Mouse (Mus musculus): ENCODE measurements at regions not wholly inside any gene's neighbourhood (a gene's known extent, or its start where the extent isn't known, plus 50 kb on each side); places are given as distances from the start of the nearest gene placed in this dataset.
"Not testable (repeated sequence)": the region's sequence is repeated elsewhere in the genome, so short reads cannot be mapped to it uniquely, and the experiment has no call there.

- no peak for DNase-seq (ENCODE audit: low spot score)
- H3K4me1 ChIP-seq (replicated peaks; ENCODE audit: control insufficient read depth, insufficient read depth, low read length): no peaks in the 10 kb centered on the region
- no peaks in the 10 kb centered on the region for H3K27me3 ChIP-seq (replicated peaks; ENCODE audit: control insufficient read depth, insufficient read depth, low read length)
- no peaks in the 10 kb centered on the region for H3K36me3 ChIP-seq (ENCODE audit: control insufficient read depth, insufficient read depth, low read length)
- H3K4me2 ChIP-seq (ENCODE audit: low read length): no peak overlapping the region
- ATAC-seq (replicated peaks; ENCODE audit: low FRiP score, low TSS enrichment, low read depth): no peak
- H3K9me3 ChIP-seq (ENCODE audit: control insufficient read depth, low read length): no peaks in the 10 kb centered on the region
- no peak overlapping the region for H3K4me3 ChIP-seq (ENCODE audit: low read depth, low read length)
- H3K9ac ChIP-seq (ENCODE audit: low read length): no peak overlapping the region
- H3K27ac ChIP-seq (ENCODE audit: low read depth): no peak overlapping the region
- 59% methylated on average over 2 of the region's 2 CpGs for WGBS
These were observed 140.8 kb downstream of the Fam174a start for GRCm38 (mm10) chr1:95454246-95454645.

DNA sequence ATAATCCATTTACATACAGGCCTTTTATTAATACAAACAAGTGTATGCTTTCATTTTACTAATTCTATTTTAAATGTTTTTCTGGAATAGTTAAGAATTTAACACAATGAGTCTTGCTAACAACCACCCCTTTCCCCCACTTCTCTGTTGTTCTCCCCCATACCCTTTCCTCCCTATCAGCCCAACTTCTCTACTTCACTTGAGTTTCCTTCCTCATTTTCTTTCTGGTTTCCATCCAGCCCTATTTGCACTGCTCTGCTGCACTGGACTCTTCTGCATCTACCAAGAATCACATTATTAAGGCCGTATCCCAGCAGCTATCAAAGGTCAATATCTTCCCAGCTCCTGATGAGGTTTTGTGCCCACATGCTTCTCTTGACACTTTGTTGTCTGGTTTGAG lies 145.9 kb downstream of the Fam174a start:
- no peak overlapping the region for H3K4me3 ChIP-seq (ENCODE audit: low read depth, low read length)
- ATAC-seq (replicated peaks; ENCODE audit: low FRiP score, low TSS enrichment, low read depth) (no peak), DNase-seq (ENCODE audit: low spot score) (no peak)
- H3K27me3 ChIP-seq (replicated peaks; ENCODE audit: control insufficient read depth, insufficient read depth, low read length): no peaks in the 10 kb centered on the region
- H3K4me2 ChIP-seq (ENCODE audit: low read length): no peak overlapping the region
- no peaks in the 10 kb centered on the region for H3K4me1 ChIP-seq (replicated peaks; ENCODE audit: control insufficient read depth, insufficient read depth, low read length)
- 81% methylated on average over 1 of the region's 1 CpGs for WGBS
- H3K9me3 ChIP-seq (ENCODE audit: control insufficient read depth, low read length): no peaks in the 10 kb centered on the region
- H3K9ac ChIP-seq (ENCODE audit: low read length): no peak overlapping the region
- H3K36me3 ChIP-seq (ENCODE audit: control insufficient read depth, insufficient read depth, low read length): no peaks in the 10 kb centered on the region
- no peak overlapping the region for H3K27ac ChIP-seq (ENCODE audit: low read depth)

GRCm38 (mm10) chr1:95468095-95468494 lies 154.7 kb downstream of the Fam174a start:
- no peaks in the 10 kb centered on the region for H3K4me1 ChIP-seq (replicated peaks; ENCODE audit: control insufficient read depth, insufficient read depth, low read length)
- no peak overlapping the region for H3K4me2 ChIP-seq (ENCODE audit: low read length)
- no peaks in the 10 kb centered on the region for H3K27me3 ChIP-seq (replicated peaks; ENCODE audit: control insufficient read depth, insufficient read depth, low read length)
- H3K9me3 ChIP-seq (ENCODE audit: control insufficient read depth, low read length): no peaks in the 10 kb centered on the region
- no peak for ATAC-seq (replicated peaks; ENCODE audit: low FRiP score, low TSS enrichment, low read depth)
- no peak overlapping the region for H3K9ac ChIP-seq (ENCODE audit: low read length)
- no peak overlapping the region for H3K4me3 ChIP-seq (ENCODE audit: low read depth, low read length)
- no peak for DNase-seq (ENCODE audit: low spot score)
- H3K27ac ChIP-seq (ENCODE audit: low read depth): no peak overlapping the region
- 51% methylated on average over 2 of the region's 2 CpGs for WGBS
- H3K36me3 ChIP-seq (ENCODE audit: control insufficient read depth, insufficient read depth, low read length): no peaks in the 10 kb centered on the region

DNA sequence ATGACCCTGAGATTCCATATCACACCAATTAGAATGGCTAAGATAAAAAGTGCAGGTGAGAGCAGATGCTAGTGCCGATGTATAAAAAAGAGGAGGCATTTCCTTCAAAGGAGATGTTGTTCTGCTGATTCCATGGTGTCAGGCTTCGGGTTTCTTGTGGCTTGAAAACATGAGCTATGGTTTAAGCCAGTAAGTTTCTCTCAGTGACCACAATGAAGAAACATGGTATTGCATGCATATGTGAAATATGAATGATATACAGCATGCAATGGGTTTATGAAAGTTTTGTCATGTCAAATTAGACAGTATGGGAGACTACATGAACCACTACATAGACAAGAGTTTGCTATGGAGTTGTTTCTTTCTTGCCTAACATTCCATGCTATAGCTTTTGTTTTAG lies 155.3 kb downstream of the Fam174a start:
- ATAC-seq (replicated peaks; ENCODE audit: low FRiP score, low TSS enrichment, low read depth): no peak
- WGBS: 75% methylated on average over 2 of the region's 2 CpGs

DNA sequence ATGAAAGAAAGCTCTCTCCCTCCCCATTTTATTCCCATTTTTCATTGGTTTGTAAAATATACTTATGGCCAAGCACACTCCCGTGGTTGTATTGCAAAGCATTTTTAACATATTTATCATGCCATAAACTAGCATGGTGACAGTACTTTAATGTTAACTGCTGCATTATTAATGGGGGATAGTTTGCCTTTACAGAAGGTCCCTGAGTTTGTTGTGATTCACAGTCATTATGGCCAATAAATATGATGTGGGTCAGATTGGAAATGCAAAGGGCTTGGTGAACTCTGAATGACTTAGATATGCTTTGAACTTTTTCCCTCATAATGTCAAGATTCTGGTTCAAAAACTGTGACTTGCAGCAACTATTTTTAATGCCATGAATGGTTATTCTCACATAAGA lies 157.1 kb downstream of the Fam174a start:
- H3K9me3 ChIP-seq (ENCODE audit: control insufficient read depth, low read length): no peaks in the 10 kb centered on the region
- no peaks in the 10 kb centered on the region for H3K27me3 ChIP-seq (replicated peaks; ENCODE audit: control insufficient read depth, insufficient read depth, low read length)
- DNase-seq (ENCODE audit: low spot score) (no peak), ATAC-seq (replicated peaks; ENCODE audit: low FRiP score, low TSS enrichment, low read depth) (no peak)
- H3K4me1 ChIP-seq (replicated peaks; ENCODE audit: control insufficient read depth, insufficient read depth, low read length): no peaks in the 10 kb centered on the region
- no peak overlapping the region for H3K4me3 ChIP-seq (ENCODE audit: low read depth, low read length)
- 50% methylated on average over 1 of the region's 1 CpGs for WGBS
- no peak overlapping the region for H3K9ac ChIP-seq (ENCODE audit: low read length)
- no peaks in the 10 kb centered on the region for H3K36me3 ChIP-seq (ENCODE audit: control insufficient read depth, insufficient read depth, low read length)
- no peak overlapping the region for H3K4me2 ChIP-seq (ENCODE audit: low read length)
- H3K27ac ChIP-seq (ENCODE audit: low read depth): no peak overlapping the region

More for the DNA sequence above, 155.3 kb downstream of the Fam174a start:
- DNase-seq (ENCODE audit: low spot score): no peak
- Histone ChIP-seq H3K27ac (ENCODE audit: low read depth) (no peak overlapping the region), H3K36me3 (ENCODE audit: control insufficient read depth, insufficient read depth, low read length) (no peaks in the 10 kb centered on the region), H3K9me3 (ENCODE audit: control insufficient read depth, low read length) (no peaks in the 10 kb centered on the region), H3K4me1 (replicated peaks; ENCODE audit: control insufficient read depth, insufficient read depth, low read length) (no peaks in the 10 kb centered on the region), H3K4me3 (ENCODE audit: low read depth, low read length) (no peak overlapping the region), H3K27me3 (replicated peaks; ENCODE audit: control insufficient read depth, insufficient read depth, low read length) (no peaks in the 10 kb centered on the region), H3K9ac (ENCODE audit: low read length) (no peak overlapping the region), H3K4me2 (ENCODE audit: low read length) (no peak overlapping the region)

GRCm38 (mm10) chr1:95493004-95493403 lies 174.4 kb downstream of the St8sia4 start:
- no peak overlapping the region for H3K9ac ChIP-seq (ENCODE audit: low read length)
- no peaks in the 10 kb centered on the region for H3K27me3 ChIP-seq (replicated peaks; ENCODE audit: control insufficient read depth, insufficient read depth, low read length)
- no peaks in the 10 kb centered on the region for H3K4me1 ChIP-seq (replicated peaks; ENCODE audit: control insufficient read depth, insufficient read depth, low read length)
- H3K27ac ChIP-seq (ENCODE audit: low read depth): no peak overlapping the region
- ATAC-seq (replicated peaks; ENCODE audit: low FRiP score, low TSS enrichment, low read depth) (no peak), DNase-seq (ENCODE audit: low spot score) (no peak)
- no peak overlapping the region for H3K4me2 ChIP-seq (ENCODE audit: low read length)
- H3K4me3 ChIP-seq (ENCODE audit: low read depth, low read length): no peak overlapping the region
- no peaks in the 10 kb centered on the region for H3K36me3 ChIP-seq (ENCODE audit: control insufficient read depth, insufficient read depth, low read length)
- no peaks in the 10 kb centered on the region for H3K9me3 ChIP-seq (ENCODE audit: control insufficient read depth, low read length)

DNA sequence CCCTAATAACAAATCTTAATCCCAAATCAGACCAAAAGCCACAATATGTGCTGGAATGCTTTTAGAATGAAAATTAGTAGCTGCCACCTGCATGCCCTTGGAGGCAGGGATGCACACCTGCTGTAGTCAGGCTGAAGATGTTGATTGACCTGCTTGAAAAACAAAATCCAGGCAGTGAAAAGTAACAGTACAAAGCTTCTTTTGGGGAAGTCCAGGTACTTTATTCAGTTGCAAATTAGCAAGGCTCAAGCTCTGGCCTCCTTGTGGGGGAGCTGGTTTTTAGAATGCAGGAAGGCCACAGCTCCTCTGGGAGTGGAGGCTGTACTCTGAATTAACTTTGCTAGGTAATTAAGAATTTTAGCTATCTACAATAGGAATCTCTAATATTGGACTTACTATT lies 166.7 kb downstream of the St8sia4 start:
- not testable (repeated sequence) for ATAC-seq (replicated peaks; ENCODE audit: low FRiP score, low TSS enrichment, low read depth); H3K4me3 ChIP-seq (ENCODE audit: low read depth, low read length); H3K4me2 ChIP-seq (ENCODE audit: low read length); H3K36me3 ChIP-seq (ENCODE audit: control insufficient read depth, insufficient read depth, low read length); H3K9ac ChIP-seq (ENCODE audit: low read length); DNase-seq (ENCODE audit: low spot score); H3K27ac ChIP-seq (ENCODE audit: low read depth); H3K27me3 ChIP-seq (replicated peaks; ENCODE audit: control insufficient read depth, insufficient read depth, low read length); H3K4me1 ChIP-seq (replicated peaks; ENCODE audit: control insufficient read depth, insufficient read depth, low read length); H3K9me3 ChIP-seq (ENCODE audit: control insufficient read depth, low read length)

DNA sequence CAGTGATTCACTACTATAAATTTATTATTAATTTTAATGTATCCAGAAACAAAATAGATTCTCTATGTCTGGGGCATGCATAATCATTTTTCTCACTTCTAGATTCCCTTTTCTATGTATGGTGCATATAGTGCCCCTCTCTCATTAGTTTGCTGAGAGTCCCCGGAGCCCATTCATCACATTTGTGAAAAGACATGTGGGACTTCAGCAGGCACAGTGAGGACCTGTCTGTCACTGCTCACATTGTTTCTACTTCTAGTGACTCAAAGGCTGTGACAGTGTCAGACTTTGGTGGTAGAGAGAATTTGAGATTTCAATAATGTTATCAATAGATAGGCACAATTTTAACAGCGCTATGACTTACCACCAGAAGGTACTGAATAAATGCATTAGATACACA lies 158.7 kb downstream of the St8sia4 start:
- no peaks in the 10 kb centered on the region for H3K9me3 ChIP-seq (ENCODE audit: control insufficient read depth, low read length)
- no peaks in the 10 kb centered on the region for H3K27me3 ChIP-seq (replicated peaks; ENCODE audit: control insufficient read depth, insufficient read depth, low read length)
- DNase-seq (ENCODE audit: low spot score) (no peak), ATAC-seq (replicated peaks; ENCODE audit: low FRiP score, low TSS enrichment, low read depth) (no peak)
- H3K9ac ChIP-seq (ENCODE audit: low read length): no peak overlapping the region
- H3K36me3 ChIP-seq (ENCODE audit: control insufficient read depth, insufficient read depth, low read length): no peaks in the 10 kb centered on the region
- no peak overlapping the region for H3K27ac ChIP-seq (ENCODE audit: low read depth)
- H3K4me2 ChIP-seq (ENCODE audit: low read length): no peak overlapping the region
- no peak overlapping the region for H3K4me3 ChIP-seq (ENCODE audit: low read depth, low read length)
- 89% methylated on average over 2 of the region's 2 CpGs for WGBS
- H3K4me1 ChIP-seq (replicated peaks; ENCODE audit: control insufficient read depth, insufficient read depth, low read length): no peaks in the 10 kb centered on the region

- Histone ChIP-seq H3K27me3 (replicated peaks; ENCODE audit: control insufficient read depth, insufficient read depth, low read length) (no peaks in the 10 kb centered on the region), H3K27ac (ENCODE audit: low read depth) (no peak overlapping the region), H3K36me3 (ENCODE audit: control insufficient read depth, insufficient read depth, low read length) (no peaks in the 10 kb centered on the region), H3K9ac (ENCODE audit: low read length) (no peak overlapping the region), H3K4me2 (ENCODE audit: low read length) (no peak overlapping the region), H3K4me3 (ENCODE audit: low read depth, low read length) (no peak overlapping the region), H3K4me1 (replicated peaks; ENCODE audit: control insufficient read depth, insufficient read depth, low read length) (no peaks in the 10 kb centered on the region), H3K9me3 (ENCODE audit: control insufficient read depth, low read length) (no peaks in the 10 kb centered on the region)
- ATAC-seq (replicated peaks; ENCODE audit: low FRiP score, low TSS enrichment, low read depth): no peak
- 66% methylated on average over 4 of the region's 4 CpGs for WGBS
- no peak for DNase-seq (ENCODE audit: low spot score)
These were observed 138.6 kb downstream of the St8sia4 start for GRCm38 (mm10) chr1:95528726-95529125.

All from intestine, embryonic 14.5 days (tissue).